In the genomic region with DNA sequence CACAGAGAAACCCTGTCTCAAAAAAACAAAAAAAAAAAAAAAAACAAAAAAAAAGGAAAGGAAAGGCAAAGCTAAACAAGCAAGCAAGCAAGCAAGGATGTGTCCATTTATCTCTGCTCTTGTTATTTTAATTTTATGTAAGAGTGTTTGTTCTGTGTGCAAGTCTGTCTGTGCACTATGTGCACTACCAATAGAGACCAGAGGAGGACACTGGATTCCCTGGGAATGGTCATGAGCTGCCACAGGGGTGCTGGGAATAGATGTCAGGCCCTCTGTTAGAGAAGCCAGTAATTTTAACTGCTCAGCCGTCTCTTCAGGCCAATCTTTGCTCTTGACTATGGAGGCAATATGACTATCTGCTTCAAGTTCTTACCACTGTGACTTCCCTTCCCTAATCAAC, we compare ENCODE assay signal across 27 mouse cellular contexts.
"Had no signal": no experiment of that assay in that cellular context is flagged by ENCODE, and none has a peak within 500 bp of the region (broad histone marks: within the 10 kb centered on the region; RNA-seq: fewer than 3 reads in every experiment).

No protein-coding gene starts in this region.

- H3K4me2 ChIP-seq: heart, embryonic 12.5 days; hindbrain, embryonic 12.5 days; hindbrain, embryonic 14.5 days; intestine, embryonic 15.5 days; limb, embryonic 12.5 days; liver, embryonic 11.5 days; liver, embryonic 13.5 days; liver, embryonic 15.5 days had no signal

- H3K4me1 ChIP-seq: heart, embryonic 10.5 days; heart, embryonic 12.5 days; hindbrain, embryonic 10.5 days; hindbrain, embryonic 12.5 days; intestine, embryonic 15.5 days; limb, embryonic 10.5 days; limb, embryonic 12.5 days; liver, embryonic 13.5 days; liver, embryonic 15.5 days had no signal

- ATAC-seq: hindbrain, embryonic 16.5 days; inflammation-experienced regulatory T-cells, adult 6 months; intestine, embryonic 15.5 days; intestine, postnatal 0 days had no signal

- H3K4me3 ChIP-seq: gastrocnemius, adult 2 months; heart, embryonic 10.5 days; heart, embryonic 12.5 days; hindbrain, embryonic 10.5 days; hindbrain, embryonic 12.5 days; intestine, embryonic 15.5 days; left cerebral cortex, adult 2 months; limb, embryonic 10.5 days; limb, embryonic 12.5 days; liver, embryonic 13.5 days; liver, embryonic 15.5 days had no signal

- H3K9ac ChIP-seq: heart, embryonic 12.5 days; hindbrain, embryonic 12.5 days; hindbrain, embryonic 14.5 days; intestine, embryonic 15.5 days; limb, embryonic 12.5 days; liver, embryonic 13.5 days; liver, embryonic 15.5 days had no signal

- H3K27me3 ChIP-seq: heart, embryonic 12.5 days; hindbrain, embryonic 12.5 days; intestine, embryonic 15.5 days; limb, embryonic 12.5 days; liver, embryonic 13.5 days; liver, embryonic 15.5 days had no signal

- DNase-seq: gastrocnemius, adult 2 months; gastrocnemius, postnatal 10 days; gastrocnemius, postnatal 25 days; heart, adult 18-20 months; heart, postnatal 10 days; heart, postnatal 4 days; kidney, adult 18-20 months; kidney, adult 8-10 months; kidney, postnatal 14 days; kidney, postnatal 4 days; layer of hippocampus, adult 9-11 months; liver; liver, embryonic 13.5 days had no signal

- H3K9me3 ChIP-seq: heart, embryonic 10.5 days; hindbrain, embryonic 10.5 days; hindbrain, embryonic 12.5 days; intestine, embryonic 15.5 days; limb, embryonic 10.5 days; liver, embryonic 13.5 days had no signal

- H3K27ac ChIP-seq: gastrocnemius, adult 2 months; heart, embryonic 10.5 days; hindbrain, embryonic 10.5 days; hindbrain, embryonic 12.5 days; hindbrain, embryonic 14.5 days; intestine, embryonic 15.5 days; left cerebral cortex, adult 2 months; limb, embryonic 10.5 days; limb, embryonic 12.5 days; liver, embryonic 13.5 days; liver, embryonic 15.5 days had no signal
